Mouse (Mus musculus): Measurements from ENCODE around the gene Ercc6l2. TPM values are rescaled to one million over a fixed set of nuclear protein-coding genes. Genes with fewer than 3 reads are reported as not detected.

Gene Ercc6l2
- total RNA-seq, 2 experiments from 2014 or later: 21.2 to 30.5 TPM

- no peak for ATAC-seq (replicated peaks; ENCODE audit: poor library complexity, severe bottlenecking)
Observed at GRCm38 (mm10) chr13:63879105-63879863, 64.2 kb downstream of the Ercc6l2 start.

GRCm38 (mm10) chr13:63879864-63880141, 64.8 kb downstream of the Ercc6l2 start:
- ATAC-seq (replicated peaks; ENCODE audit: poor library complexity, severe bottlenecking): no peak

GRCm38 (mm10) chr13:63885532-63885949, 70.5 kb downstream of the Ercc6l2 start:
- ATAC-seq (replicated peaks; ENCODE audit: poor library complexity, severe bottlenecking): no peak

GRCm38 (mm10) chr13:63886429-63887052, 71.5 kb downstream of the Ercc6l2 start:
- no peak for ATAC-seq (replicated peaks; ENCODE audit: poor library complexity, severe bottlenecking)

- no peak; the same call in 1 of the 2 replicates for ATAC-seq (replicated peaks; ENCODE audit: poor library complexity, severe bottlenecking)
Observed at GRCm38 (mm10) chr13:63900679-63901302, 85.8 kb downstream of the Ercc6l2 start.

- ATAC-seq (replicated peaks; ENCODE audit: poor library complexity, severe bottlenecking): peak; percentile 68
Observed at GRCm38 (mm10) chr13:63901303-63901713, 86.3 kb downstream of the Ercc6l2 start.

GRCm38 (mm10) chr13:63901714-63902597, 86.9 kb downstream of the Ercc6l2 start:
- ATAC-seq (replicated peaks; ENCODE audit: poor library complexity, severe bottlenecking): peak; percentile 51

- peak; percentile 88 for ATAC-seq (replicated peaks; ENCODE audit: poor library complexity, severe bottlenecking)
Observed at GRCm38 (mm10) chr13:63906516-63906915, 91.5 kb downstream of the Ercc6l2 start.

- ATAC-seq (replicated peaks; ENCODE audit: poor library complexity, severe bottlenecking): no peak
Observed at GRCm38 (mm10) chr13:63907437-63907836, 92.4 kb downstream of the Ercc6l2 start.

- ATAC-seq (replicated peaks; ENCODE audit: poor library complexity, severe bottlenecking): no peak
Observed at GRCm38 (mm10) chr13:63910141-63910804, 95.2 kb downstream of the Ercc6l2 start.

- no peak for ATAC-seq (replicated peaks; ENCODE audit: poor library complexity, severe bottlenecking)
Observed at GRCm38 (mm10) chr13:63911617-63912016, 96.6 kb downstream of the Ercc6l2 start.

- no peak for ATAC-seq (replicated peaks; ENCODE audit: poor library complexity, severe bottlenecking)
Observed at GRCm38 (mm10) chr13:63913136-63913535, 98.1 kb downstream of the Ercc6l2 start.

- ATAC-seq (replicated peaks; ENCODE audit: poor library complexity, severe bottlenecking): no peak
Observed at GRCm38 (mm10) chr13:63915176-63915575, 100.1 kb downstream of the Ercc6l2 start.

- ATAC-seq (replicated peaks; ENCODE audit: poor library complexity, severe bottlenecking): no peak
Observed at GRCm38 (mm10) chr13:63915684-63916083, 100.6 kb downstream of the Ercc6l2 start.

GRCm38 (mm10) chr13:63916568-63916967, 101.5 kb downstream of the Ercc6l2 start:
- no peak for ATAC-seq (replicated peaks; ENCODE audit: poor library complexity, severe bottlenecking)

GRCm38 (mm10) chr13:63917198-63917767, 102.2 kb downstream of the Ercc6l2 start:
- no peak for ATAC-seq (replicated peaks; ENCODE audit: poor library complexity, severe bottlenecking)

GRCm38 (mm10) chr13:63917776-63918621, 103.0 kb downstream of the Ercc6l2 start:
- no peak for ATAC-seq (replicated peaks; ENCODE audit: poor library complexity, severe bottlenecking)

GRCm38 (mm10) chr13:63918733-63919422, 103.8 kb downstream of the Ercc6l2 start:
- ATAC-seq (replicated peaks; ENCODE audit: poor library complexity, severe bottlenecking): no peak
